Comparison of ENCODE assay signal across 21 mouse cellular contexts in genomic region chr15:97345917-97346316, GRCm38 (mm10).
A peak's percentile ranks its signal among the peaks of the same experiment; 100 is the strongest.
DNase-seq lines count a peak whose midpoint lies in the region; ATAC-seq and TF ChIP-seq lines count a peak whose summit lies in the region.
"Had no signal": no experiment of that assay in that cellular context is flagged by ENCODE, and none has a peak within 500 bp of the region (broad histone marks: within the 10 kb centered on the region; RNA-seq: fewer than 3 reads in every experiment).

No protein-coding gene starts in this region.

- in situ Hi-C loops in ES-E14 (cut with MboI; ENCODE audit: low sequenced_read_pairs in 2 of 2, unreplicated experiment in 2 of 2) = no loop called here

- H3K27me3 ChIP-seq in midbrain, embryonic 11.5 days (ENCODE audit: control insufficient read depth, insufficient read depth, low read length) = no peaks in the 10 kb centered on the region
- H3K27me3 ChIP-seq in midbrain, embryonic 16.5 days (ENCODE audit: control insufficient read depth, insufficient read depth, low read depth, low read length) = no peaks in the 10 kb centered on the region
- no peaks in the 10 kb centered on the region for H3K27me3 ChIP-seq in neural tube, embryonic 15.5 days (replicated peaks)
- H3K27me3 ChIP-seq: Patski had no signal

- no peak overlapping the region for H3K9ac ChIP-seq in midbrain, embryonic 11.5 days (ENCODE audit: low read length)
- no peak overlapping the region for H3K9ac ChIP-seq in midbrain, embryonic 16.5 days (ENCODE audit: low read depth, low read length)
- no peak overlapping the region; the same call in 1 of the 2 replicates for H3K9ac ChIP-seq in ES-E14 (ENCODE audit: insufficient read depth, low read depth, low read length, poor library complexity, severe bottlenecking)
- H3K9ac ChIP-seq in neural tube, embryonic 15.5 days (replicated peaks) = no peak overlapping the region
- H3K9ac ChIP-seq: heart, embryonic 13.5 days had no signal

- no peak overlapping the region for H3K4me3 ChIP-seq in midbrain, embryonic 11.5 days (ENCODE audit: low read depth, low read length)
- no peak overlapping the region for H3K4me3 ChIP-seq in midbrain, embryonic 16.5 days (ENCODE audit: low read depth, low read length)
- peak overlapping the region; percentile 24 to 25; a peak in 2 of 4 replicates for H3K4me3 ChIP-seq in ES-E14 (ENCODE audit: insufficient read depth in 1 of 2, low read depth in 1 of 2, low read length in 2 of 2, poor library complexity in 1 of 2, severe bottlenecking in 1 of 2)
- no peak overlapping the region for H3K4me3 ChIP-seq in neural tube, embryonic 15.5 days (replicated peaks)
- H3K4me3 ChIP-seq: embryonic facial prominence, embryonic 10.5 days; heart, embryonic 13.5 days had no signal

- H3K9me3 ChIP-seq in midbrain, embryonic 11.5 days (ENCODE audit: control insufficient read depth, low read length) = no peaks in the 10 kb centered on the region
- no peaks in the 10 kb centered on the region for H3K9me3 ChIP-seq in midbrain, embryonic 16.5 days (replicated peaks; ENCODE audit: control insufficient read depth, low read length, poor library complexity, severe bottlenecking)
- no peaks in the 10 kb centered on the region for H3K9me3 ChIP-seq in ES-E14 (ENCODE audit: control insufficient read depth, insufficient read depth, low read depth, low read length)
- H3K9me3 ChIP-seq in neural tube, embryonic 15.5 days (replicated peaks) = no peaks in the 10 kb centered on the region
- H3K9me3 ChIP-seq: embryonic facial prominence, embryonic 10.5 days had no signal

- H3K4me2 ChIP-seq in midbrain, embryonic 11.5 days = no peak overlapping the region
- no peak overlapping the region for H3K4me2 ChIP-seq in midbrain, embryonic 16.5 days (ENCODE audit: low read length)
- H3K4me2 ChIP-seq in neural tube, embryonic 15.5 days = no peak overlapping the region
- H3K4me2 ChIP-seq: heart, embryonic 13.5 days had no signal

- H3K36me3 ChIP-seq in midbrain, embryonic 11.5 days (ENCODE audit: control insufficient read depth, insufficient read depth, low read length) = no peaks in the 10 kb centered on the region
- no peaks in the 10 kb centered on the region for H3K36me3 ChIP-seq in midbrain, embryonic 16.5 days (ENCODE audit: control insufficient read depth, insufficient read depth, low read length)
- no peaks in the 10 kb centered on the region for H3K36me3 ChIP-seq in ES-E14 (ENCODE audit: control insufficient read depth, insufficient read depth, low read length, poor library complexity, severe bottlenecking)
- H3K36me3 ChIP-seq in neural tube, embryonic 15.5 days = no peaks in the 10 kb centered on the region
- H3K36me3 ChIP-seq: embryonic facial prominence, embryonic 10.5 days; heart, embryonic 13.5 days had no signal

- peak; percentile 16 for DNase-seq in embryo, embryonic 10.5 days (ENCODE audit: low spot score)
- DNase-seq in embryo, embryonic 10 days (ENCODE audit: low spot score) = no peak
- peak; percentile 23 for DNase-seq in midbrain, embryonic 11.5 days (ENCODE audit: low spot score, missing footprints)
- peak; percentile 71 for DNase-seq in ES-E14 (ENCODE audit: low read depth, low spot score)
- DNase-seq in yolk sac, embryonic 10.5 days (ENCODE audit: low spot score) = peak; percentile 60
- no peak for DNase-seq in cerebellum, adult 9-11 months
- DNase-seq: adrenal gland, adult 8-10 months; adrenal gland, postnatal 36 days; cerebellum, adult 2 months; cerebellum, postnatal 14 days; gastrocnemius, postnatal 10 days; heart, postnatal 36 days had no signal

- H3K27ac ChIP-seq in midbrain, embryonic 11.5 days (ENCODE audit: low read depth, low read length) = no peak overlapping the region
- no peak overlapping the region for H3K27ac ChIP-seq in midbrain, embryonic 16.5 days (ENCODE audit: low read length)
- no peak overlapping the region; the same call in 1 of the 2 replicates for H3K27ac ChIP-seq in ES-E14 (ENCODE audit: insufficient read depth, low read depth, low read length, poor library complexity, severe bottlenecking)
- no peak overlapping the region for H3K27ac ChIP-seq in neural tube, embryonic 15.5 days (replicated peaks)
- H3K27ac ChIP-seq: embryonic facial prominence, embryonic 10.5 days; heart, embryonic 13.5 days had no signal

- ATAC-seq in midbrain, embryonic 11.5 days (ENCODE audit: low FRiP score) = no peak
- ATAC-seq in midbrain, embryonic 16.5 days = no peak
- ATAC-seq in neural tube, embryonic 15.5 days (ENCODE audit: low FRiP score) = no peak
- ATAC-seq: forebrain, embryonic 14.5 days; hindbrain, embryonic 16.5 days; inflammation-experienced regulatory T-cells, adult 6 months; intestine, postnatal 0 days; Patski had no signal

- WGBS in midbrain, embryonic 11.5 days = 83% methylated on average over 6 of the region's 6 CpGs
- 82% methylated on average over 6 of the region's 6 CpGs for WGBS in midbrain, embryonic 16.5 days
- WGBS in neural tube, embryonic 15.5 days = 78% methylated on average over 6 of the region's 6 CpGs

- H3K4me1 ChIP-seq in midbrain, embryonic 11.5 days (ENCODE audit: control insufficient read depth, insufficient read depth, low read length) = no peaks in the 10 kb centered on the region
- no peaks in the 10 kb centered on the region for H3K4me1 ChIP-seq in midbrain, embryonic 16.5 days (ENCODE audit: control insufficient read depth, insufficient read depth, low read length)
- H3K4me1 ChIP-seq in ES-E14 (ENCODE audit: control insufficient read depth in 2 of 2, insufficient read depth in 2 of 2, low read length in 2 of 2, poor library complexity in 1 of 2) = peaks cover 24 to 47% of the 10 kb centered on the region in 2 experiments
- H3K4me1 ChIP-seq in neural tube, embryonic 15.5 days = no peaks in the 10 kb centered on the region
- H3K4me1 ChIP-seq: embryonic facial prominence, embryonic 10.5 days had no signal

TF ChIP-seq in ES-E14, 5 proteins besides CTCF, POLR2A, EP300 and RAD21:
- TF ChIP-seq ZNF384 (IDR thresholded peaks at IDR 0.05; ENCODE audit: low read depth, low read length) = no peak
- TF ChIP-seq MAFK (IDR thresholded peaks at IDR 0.05; ENCODE audit: insufficient read depth, low read depth, low read length) = no peak
- TF ChIP-seq HCFC1 (IDR thresholded peaks at IDR 0.05; ENCODE audit: borderline replicate concordance, insufficient read depth, low read length) = no peak
- TF ChIP-seq ZC3H11A (IDR thresholded peaks at IDR 0.05; ENCODE audit: borderline replicate concordance, low read depth, low read length) = no peak
- peak; percentile 83 for TF ChIP-seq CHD2 (IDR thresholded peaks at IDR 0.05; ENCODE audit: low read depth, low read length)

Comparison
In these comparisons a context has a peak if more than half of its experiments do, and no peak if none do; other contexts are left out.
1. DNase-seq: peak in embryo, embryonic 10.5 days (single experiment), midbrain, embryonic 11.5 days (single experiment), ES-E14 (single experiment) and yolk sac, embryonic 10.5 days (single experiment); none in embryo, embryonic 10 days (single experiment) and cerebellum, adult 9-11 months (single experiment).
2. H3K4me3 ChIP-seq: peak in ES-E14 (2 of 2); none in midbrain, embryonic 11.5 days (single experiment), midbrain, embryonic 16.5 days (single experiment) and neural tube, embryonic 15.5 days (single experiment).